Mouse (Mus musculus): Measurements from ENCODE around the gene Actr3b. TPM values are rescaled to one million over a fixed set of nuclear protein-coding genes. Genes with fewer than 3 reads are reported as not detected.
"Not testable (repeated sequence)": the region's sequence is repeated elsewhere in the genome, so short reads cannot be mapped to it uniquely, and the experiment has no call there.

Actr3b gene
- 100 to 1,000 TPM; 116 to 117 TPM for total RNA-seq (2021)

- peak; percentile 93 for DNase-seq
- intact Hi-C loops (cut with DNase I), result no loop called here
Measured at GRCm38 (mm10) chr5:25759460-25760409, at the start of gene Actr3b. TSS of gene Actr3b (plus strand) at chr5:25759997.

GRCm38 (mm10) chr5:25713001-25713706 is 46.6 kb upstream of the Actr3b start:
- intact Hi-C loops (cut with DNase I); DNase-seq: not testable (repeated sequence)

- intact Hi-C loops (cut with DNase I), result no loop called here
- DNase-seq, result no peak
Measured at GRCm38 (mm10) chr5:25719390-25719789, 40.4 kb upstream of the Actr3b start.

- intact Hi-C loops (cut with DNase I), result no loop called here
- DNase-seq, result no peak
Measured at GRCm38 (mm10) chr5:25723016-25723415, 36.8 kb upstream of the Actr3b start.

- DNase-seq, result no peak
- intact Hi-C loops (cut with DNase I), result no loop called here
Measured at GRCm38 (mm10) chr5:25724134-25724675, 35.6 kb upstream of the Actr3b start.

- intact Hi-C loops (cut with DNase I), result no loop called here
- peak; percentile 49 for DNase-seq
Measured at GRCm38 (mm10) chr5:25734318-25734717, 25.5 kb upstream of the Actr3b start.

- DNase-seq, result no peak
- intact Hi-C loops (cut with DNase I), result no loop called here
Measured at GRCm38 (mm10) chr5:25735861-25736260, 23.9 kb upstream of the Actr3b start.

GRCm38 (mm10) chr5:25738448-25738847 is 21.3 kb upstream of the Actr3b start:
- intact Hi-C loops (cut with DNase I), result no loop called here
- no peak for DNase-seq

- intact Hi-C loops (cut with DNase I); DNase-seq: not testable (repeated sequence)
Measured at GRCm38 (mm10) chr5:25738902-25739301, 20.9 kb upstream of the Actr3b start.

GRCm38 (mm10) chr5:25747904-25748303 is 11.9 kb upstream of the Actr3b start:
- intact Hi-C loops (cut with DNase I), result no loop called here
- DNase-seq, result no peak

- no peak for DNase-seq
- intact Hi-C loops (cut with DNase I), result no loop called here
Measured at GRCm38 (mm10) chr5:25748613-25749012, 11.2 kb upstream of the Actr3b start.

- intact Hi-C loops (cut with DNase I), result no loop called here
- DNase-seq, result no peak
Measured at GRCm38 (mm10) chr5:25751552-25751951, 8.2 kb upstream of the Actr3b start.

GRCm38 (mm10) chr5:25752862-25753261 is 6.9 kb upstream of the Actr3b start:
- intact Hi-C loops (cut with DNase I), result no loop called here
- DNase-seq, result no peak

- intact Hi-C loops (cut with DNase I), result no loop called here
- DNase-seq, result no peak
Measured at GRCm38 (mm10) chr5:25753556-25754235, 6.1 kb upstream of the Actr3b start.

- DNase-seq, result peak; percentile 24
Measured at GRCm38 (mm10) chr5:25754236-25754766, 5.5 kb upstream of the Actr3b start.

GRCm38 (mm10) chr5:25760410-25760832 is 624 bp downstream of the Actr3b start:
- peak; percentile 33 for DNase-seq
- intact Hi-C loops (cut with DNase I), result no loop called here

More at GRCm38 (mm10) chr5:25754236-25754766, 5.5 kb upstream of the Actr3b start:
- intact Hi-C loops (cut with DNase I), result no loop called here

GRCm38 (mm10) chr5:25760871-25761270 is 1.1 kb downstream of the Actr3b start:
- DNase-seq, result no peak
- intact Hi-C loops (cut with DNase I), result no loop called here

- intact Hi-C loops (cut with DNase I), result no loop called here
- DNase-seq, result no peak
Measured at GRCm38 (mm10) chr5:25761850-25762249, 2.1 kb downstream of the Actr3b start.

- DNase-seq, result no peak
- intact Hi-C loops (cut with DNase I), result no loop called here
Measured at GRCm38 (mm10) chr5:25769006-25769405, 9.2 kb downstream of the Actr3b start.

- DNase-seq, result no peak
- intact Hi-C loops (cut with DNase I), result no loop called here
Measured at GRCm38 (mm10) chr5:25769406-25769805, 9.6 kb downstream of the Actr3b start.

All from left cerebral cortex, postnatal 4 days (tissue).